Mouse (Mus musculus): ENCODE data around the gene Nqo1.

Gene Nqo1

DNA sequence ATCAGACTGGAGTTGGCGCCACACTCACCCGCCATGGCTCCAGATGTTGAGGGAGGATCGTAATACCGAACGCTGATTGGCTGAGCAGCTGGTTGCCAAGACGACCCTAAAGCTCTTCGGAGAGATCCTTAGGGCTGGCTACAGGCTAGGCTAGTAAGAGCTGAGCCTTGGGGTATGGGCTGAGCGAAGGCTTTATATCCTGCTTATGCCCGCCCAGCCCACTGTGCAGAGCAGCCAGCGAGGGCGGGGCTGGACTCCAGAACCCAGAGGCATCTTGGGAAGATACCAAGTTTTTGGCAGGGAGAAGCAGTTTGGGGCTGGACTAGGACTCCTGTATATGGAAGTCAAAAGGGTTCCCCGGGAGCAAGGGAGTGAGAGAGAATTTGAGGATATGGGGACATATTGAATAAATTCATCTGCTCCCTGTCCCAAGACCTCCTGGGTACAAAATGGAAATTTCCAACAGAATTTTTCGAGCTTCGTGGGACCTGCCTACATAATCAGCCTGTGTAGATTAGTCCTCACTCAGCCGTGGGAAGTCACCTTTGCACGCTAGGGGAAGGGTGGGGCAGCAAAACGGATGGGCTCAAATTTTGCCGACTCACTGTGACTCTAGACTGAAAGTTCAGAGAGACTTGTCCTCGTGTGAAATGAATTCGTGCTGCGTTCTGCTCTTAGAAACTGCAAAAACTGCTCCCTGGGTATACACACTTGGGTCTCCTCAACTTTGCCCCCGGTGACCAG lies at the start of gene Nqo1:
Nqo1 (minus strand) TSS at position 169 of the 744 bp plus-strand sequence.
- peak; percentile 73 for DNase-seq

DNA sequence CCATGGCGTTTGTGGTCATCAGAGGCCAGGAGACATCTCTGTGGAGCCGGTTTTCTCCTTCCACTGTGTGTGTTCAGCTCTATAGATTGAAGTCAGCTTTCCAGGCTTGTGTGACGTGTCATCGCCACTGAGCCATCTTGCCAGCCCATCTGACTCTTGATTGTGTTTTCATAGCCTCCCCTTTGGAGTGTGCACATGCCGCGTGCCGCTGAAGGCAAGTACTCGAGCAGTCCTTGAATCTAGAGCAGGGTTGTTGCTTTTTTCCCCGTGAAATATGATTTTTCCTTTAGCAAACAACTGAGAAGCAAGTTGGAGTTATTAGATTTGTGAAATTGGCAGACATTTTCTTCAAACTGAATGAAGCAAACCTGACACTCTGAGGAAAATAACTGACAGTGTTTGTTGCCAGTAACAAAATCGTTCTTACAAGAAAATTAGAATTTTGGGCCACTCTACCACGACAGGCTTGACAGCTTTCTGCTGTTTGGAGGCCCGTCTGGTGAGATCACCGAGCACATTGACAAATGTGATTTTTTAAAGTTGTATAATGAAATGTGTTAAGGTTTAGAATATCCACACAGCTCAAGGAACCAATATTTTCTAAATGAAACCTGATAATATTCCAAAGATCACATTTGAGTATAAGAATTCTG lies 48.5 kb upstream of the Nqo1 start:
- DNase-seq = no peak

DNA sequence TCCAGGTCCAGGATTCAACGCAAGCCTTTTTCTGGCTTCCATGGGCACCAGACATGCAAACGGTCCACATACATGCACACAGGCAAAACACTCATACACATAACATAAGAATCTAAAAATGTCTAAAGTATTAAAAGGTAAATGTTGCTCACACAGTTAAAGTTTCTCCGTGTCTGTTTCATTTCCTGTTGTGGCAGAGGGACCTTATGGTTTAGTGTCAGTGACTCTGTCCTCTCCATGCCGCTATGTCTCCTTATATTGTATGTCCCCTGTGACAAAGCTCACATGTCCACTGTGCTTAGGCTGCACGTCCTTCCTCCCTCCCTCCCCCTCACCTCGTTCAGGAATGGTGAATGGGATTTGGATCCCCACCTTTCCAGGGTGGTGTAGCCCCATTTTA lies 46.6 kb upstream of the Nqo1 start:
- no peak for DNase-seq

DNA sequence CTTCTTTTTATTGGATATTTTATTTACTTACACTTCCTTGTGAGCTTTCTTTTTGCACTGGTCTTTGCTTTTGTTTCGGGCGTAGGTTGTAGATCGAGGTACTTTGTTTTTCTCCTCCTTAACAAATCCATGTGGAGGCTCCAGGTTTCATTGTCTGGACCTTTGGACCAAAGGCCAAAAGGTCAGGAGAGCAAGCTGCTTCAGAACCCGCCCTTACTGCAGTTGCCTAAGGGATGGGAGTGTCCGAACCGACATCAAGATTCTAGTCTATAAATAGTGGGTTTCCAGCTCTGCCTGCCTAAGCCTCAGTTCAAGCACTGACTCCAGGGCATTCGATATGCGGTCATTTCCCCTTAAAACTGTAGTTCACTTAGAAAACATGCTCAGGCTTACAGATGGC lies 46.1 kb upstream of the Nqo1 start:
- no peak for DNase-seq

DNA sequence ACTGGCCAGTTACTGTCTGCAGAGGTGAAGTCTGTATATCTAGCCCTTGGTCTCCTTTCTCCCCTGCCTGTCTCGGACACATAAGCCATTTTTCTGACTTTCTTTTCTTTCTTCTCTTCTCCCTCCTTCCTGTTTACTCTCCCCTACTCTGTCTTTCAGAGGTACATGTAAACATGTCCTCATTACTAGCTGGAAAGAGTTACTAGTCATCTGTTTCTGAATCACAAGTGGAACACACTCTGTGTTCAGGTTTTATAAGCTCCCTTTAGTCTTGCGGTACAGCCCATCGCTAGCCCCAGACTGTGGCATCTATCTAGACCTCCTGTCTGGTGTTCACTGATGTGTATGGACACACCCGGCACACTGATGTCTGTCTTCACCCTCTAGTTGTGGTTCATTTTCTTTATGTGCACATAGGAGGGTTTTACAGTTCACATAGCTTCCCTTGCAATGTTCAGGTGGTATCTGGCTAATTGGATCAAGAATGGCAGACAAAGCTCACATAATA lies 45.4 kb upstream of the Nqo1 start:
- no peak for DNase-seq

DNA sequence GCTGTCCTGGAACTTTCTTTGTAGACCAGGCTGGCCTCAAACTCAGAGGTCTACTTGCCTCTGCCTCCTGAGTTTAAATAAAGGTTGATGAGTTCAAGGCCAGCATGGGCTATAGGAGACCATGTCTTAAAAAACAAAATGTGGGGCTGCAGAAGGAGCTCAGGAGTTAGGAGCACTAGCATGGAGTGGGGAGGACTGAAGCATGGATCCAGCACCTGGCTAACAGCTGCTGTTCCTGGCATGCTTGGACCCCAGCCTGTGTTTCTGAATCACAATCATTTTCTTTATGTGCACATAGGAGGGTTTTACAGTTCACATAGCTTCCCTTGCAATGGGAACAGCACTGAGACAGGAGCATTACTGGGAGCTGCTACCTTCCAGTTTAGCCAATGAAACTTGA lies 44.7 kb upstream of the Nqo1 start:
- DNase-seq = no peak

DNA sequence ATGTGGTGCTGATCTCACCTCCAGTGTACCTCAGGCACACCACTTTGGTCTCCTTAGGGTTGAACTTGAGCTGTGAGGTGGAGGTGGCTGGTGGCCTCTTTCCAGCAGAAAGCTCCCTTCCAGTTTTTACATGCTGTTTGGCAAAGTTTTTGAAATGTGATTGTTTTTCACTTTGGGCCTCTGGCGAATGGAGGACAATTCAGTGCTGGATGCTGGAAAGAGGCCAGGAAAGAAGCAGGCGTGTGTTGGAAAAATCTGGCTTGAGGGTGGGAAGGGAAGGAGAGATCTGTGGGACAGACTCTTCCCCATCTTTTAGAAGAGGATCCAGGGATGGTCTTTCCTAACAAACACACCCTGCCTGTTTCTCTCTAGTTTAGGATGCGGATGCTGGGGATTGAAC lies 41.6 kb upstream of the Nqo1 start:
- peak; percentile 28 for DNase-seq

DNA sequence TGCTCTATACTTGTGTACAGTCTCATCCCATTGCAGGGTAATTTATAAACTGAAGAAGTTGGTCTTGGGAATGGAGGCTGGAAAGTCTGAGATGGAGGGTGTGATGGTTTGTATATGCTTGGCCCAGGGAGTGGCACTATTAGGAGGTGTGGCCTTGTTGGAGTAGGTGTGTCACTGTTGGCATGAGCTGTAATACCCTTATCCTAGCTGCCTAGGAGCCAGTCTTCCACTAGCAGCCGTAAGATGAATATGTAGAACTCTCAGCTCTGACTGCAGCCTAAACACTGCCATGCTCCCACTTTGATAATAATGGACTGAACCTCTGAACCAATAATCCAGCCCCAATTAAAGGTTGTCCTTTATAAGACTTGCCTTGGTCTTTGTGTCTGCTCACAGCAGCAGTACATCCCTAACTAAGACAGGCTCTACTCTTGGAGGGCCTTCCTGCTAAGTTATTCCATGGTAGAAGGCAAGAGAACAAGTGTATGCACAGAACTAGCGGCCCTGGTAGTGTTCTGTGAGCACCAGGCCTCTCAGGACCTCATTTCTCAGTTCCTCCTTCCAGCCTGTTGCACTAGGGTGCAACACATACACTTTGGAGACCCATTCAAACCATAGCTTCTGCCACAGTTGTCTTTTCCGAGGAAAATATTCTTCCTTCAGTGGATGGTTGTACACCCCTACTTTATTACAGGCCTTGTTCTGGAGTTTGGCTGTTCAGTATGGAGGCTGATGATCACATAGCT lies 37.0 kb upstream of the Nqo1 start:
- DNase-seq = no peak

DNA sequence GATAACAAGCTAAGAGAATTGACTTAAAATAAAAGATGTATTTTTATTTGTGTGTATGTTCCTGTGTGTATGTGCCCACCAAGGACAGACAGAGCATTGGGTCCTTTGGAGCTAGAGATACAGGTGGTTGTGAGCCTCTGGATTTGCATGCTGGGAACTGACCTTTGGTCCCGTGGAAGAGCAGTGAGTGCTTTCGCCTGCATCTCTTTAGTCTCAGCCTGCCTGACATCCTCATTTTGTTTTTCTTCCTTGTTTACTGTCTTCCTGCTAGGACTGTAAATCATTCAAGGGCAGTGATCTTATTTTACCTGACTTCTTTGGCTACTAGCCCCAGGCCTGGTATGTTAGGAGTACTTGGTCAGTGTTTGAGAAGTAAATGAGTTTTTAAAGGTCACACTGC lies 34.7 kb upstream of the Nqo1 start:
- no peak for DNase-seq

DNA sequence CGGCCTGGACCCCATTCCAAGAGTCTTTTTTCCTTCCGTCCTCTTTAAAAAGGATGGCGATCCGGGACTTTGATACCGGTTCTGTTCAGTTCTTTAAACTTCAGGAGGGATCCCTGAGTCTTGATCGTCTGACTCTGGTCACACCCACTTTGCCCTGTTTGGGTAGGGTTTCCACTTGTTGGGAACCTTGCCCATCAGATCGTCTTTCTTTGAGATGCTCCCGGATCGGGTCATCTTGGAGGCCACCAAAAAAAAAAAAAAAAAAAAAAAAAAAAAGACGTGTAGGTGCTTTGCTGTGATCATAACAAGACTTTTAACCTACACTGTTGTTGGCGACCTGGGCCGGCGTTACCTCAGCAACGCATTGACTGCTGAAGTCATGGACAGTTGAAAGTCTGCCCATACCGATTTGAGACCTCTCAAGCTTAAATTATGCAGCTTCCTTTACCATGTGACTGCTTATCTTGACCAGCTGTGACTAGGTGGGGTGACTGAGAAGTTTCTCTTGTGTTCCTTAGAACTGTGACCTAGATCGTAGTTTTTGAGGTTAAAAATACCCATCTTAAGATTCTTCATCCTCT lies 33.9 kb upstream of the Nqo1 start:
- peak; percentile 22 for DNase-seq

DNA sequence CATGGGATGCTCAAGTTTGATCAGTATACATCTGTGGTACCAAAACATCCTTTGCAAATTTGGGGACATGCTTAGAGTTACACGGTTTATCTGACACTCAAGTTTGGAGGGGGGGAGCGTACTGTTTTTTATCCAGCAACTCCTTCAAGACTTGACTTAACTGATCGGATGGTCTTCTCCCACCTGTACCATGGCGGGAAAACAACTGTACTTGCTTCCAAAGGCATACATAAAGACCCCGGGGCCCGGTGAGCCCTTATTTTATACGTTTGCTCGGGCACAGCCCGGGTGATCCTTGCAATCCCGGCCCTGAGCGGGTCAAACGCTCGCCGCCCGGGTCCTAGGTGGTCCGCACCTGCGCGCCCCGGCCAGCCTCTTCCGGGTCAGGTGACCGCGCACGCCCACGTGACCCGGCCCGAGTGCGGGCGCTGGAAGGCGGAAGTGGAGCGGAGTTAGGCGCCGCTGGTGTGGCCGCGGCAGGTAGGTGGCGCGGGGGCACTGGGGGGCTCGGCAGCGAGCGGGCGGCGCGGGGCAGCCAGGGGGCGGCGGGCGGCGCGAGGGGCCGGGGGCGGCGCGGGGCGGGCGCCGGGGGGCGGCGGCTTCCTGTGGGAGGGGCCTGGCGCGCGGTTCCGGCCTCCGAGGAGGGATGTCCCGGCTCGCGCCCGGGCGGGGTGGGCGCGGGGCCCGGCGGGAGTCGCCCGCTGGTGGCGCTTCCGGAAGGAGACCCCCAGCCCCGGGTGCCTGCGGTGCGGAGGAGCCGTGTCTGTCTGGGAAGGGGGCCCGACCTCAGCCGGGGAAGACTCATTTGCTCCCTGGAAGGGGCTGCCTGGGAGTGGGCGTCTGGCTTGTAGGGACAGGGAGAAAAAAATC lies 33.2 kb upstream of the Nqo1 start, which contains the start of gene Wwp2:
Wwp2 (plus strand) TSS at position 404 of the 870 bp plus-strand sequence.
- DNase-seq = peak; percentile 79

DNA sequence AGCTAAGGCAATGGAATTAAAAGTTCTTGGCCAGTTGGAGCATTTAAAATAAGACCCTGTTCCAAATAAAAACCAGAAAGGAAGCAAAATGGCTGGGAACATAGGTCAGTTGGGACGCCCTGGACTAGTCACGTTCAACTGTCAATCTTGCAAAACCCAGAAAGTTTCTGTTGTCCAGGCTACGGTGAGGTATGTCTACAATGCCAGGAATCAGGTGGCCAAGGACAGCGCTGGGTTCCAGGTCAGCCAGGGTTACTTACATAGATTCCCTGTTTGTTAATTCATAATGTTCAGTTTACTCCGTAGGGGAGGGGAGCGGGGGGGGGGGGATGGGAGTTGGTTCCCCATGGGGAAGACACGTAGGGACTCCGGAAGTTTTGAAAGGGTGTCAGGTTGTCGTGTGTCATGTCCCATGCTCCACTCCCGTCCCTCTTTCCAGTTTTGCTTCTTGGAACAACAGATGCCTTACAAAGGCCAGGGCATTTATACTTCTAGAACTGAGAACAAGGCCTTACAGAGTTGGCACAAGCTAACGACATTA lies 32.5 kb upstream of the Nqo1 start:
- DNase-seq = no peak

DNA sequence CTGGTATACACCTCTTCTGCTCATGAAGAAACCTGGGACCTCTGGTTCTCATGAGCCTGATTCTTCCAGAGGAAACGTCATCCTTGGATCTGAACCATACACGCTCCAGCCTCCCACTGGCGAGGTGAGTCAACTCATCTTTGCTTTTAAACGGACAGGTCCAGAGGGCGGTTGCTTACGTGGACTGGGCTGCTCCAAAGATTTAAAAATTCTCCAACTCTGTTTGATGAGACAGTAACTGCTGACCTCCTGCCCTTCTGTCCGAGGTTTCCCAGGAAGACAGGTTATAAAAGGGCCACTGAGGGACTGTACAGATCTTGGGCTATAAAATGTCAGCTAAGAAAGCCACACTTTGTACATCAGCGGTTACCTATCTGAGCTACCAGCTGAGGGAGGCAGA lies 27.8 kb upstream of the Nqo1 start:
- DNase-seq = no peak

DNA sequence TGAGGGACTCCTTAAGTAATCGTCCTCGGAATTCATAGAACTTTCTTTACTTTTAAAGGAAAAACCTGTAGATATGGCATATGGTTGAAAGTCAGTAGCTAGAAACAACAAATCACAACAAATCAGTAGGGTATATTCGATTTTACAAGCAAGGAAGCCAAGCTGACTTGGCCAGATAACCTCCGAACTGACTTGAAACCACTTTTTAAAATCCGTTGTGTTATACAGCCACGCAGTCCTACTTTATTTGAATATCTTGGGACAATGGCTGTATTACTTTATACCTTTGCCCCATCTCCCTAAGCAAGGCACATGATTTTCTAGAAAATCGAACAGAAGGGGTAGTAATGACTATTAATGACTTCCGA lies 22.2 kb upstream of the Nqo1 start:
- no peak for DNase-seq

DNA sequence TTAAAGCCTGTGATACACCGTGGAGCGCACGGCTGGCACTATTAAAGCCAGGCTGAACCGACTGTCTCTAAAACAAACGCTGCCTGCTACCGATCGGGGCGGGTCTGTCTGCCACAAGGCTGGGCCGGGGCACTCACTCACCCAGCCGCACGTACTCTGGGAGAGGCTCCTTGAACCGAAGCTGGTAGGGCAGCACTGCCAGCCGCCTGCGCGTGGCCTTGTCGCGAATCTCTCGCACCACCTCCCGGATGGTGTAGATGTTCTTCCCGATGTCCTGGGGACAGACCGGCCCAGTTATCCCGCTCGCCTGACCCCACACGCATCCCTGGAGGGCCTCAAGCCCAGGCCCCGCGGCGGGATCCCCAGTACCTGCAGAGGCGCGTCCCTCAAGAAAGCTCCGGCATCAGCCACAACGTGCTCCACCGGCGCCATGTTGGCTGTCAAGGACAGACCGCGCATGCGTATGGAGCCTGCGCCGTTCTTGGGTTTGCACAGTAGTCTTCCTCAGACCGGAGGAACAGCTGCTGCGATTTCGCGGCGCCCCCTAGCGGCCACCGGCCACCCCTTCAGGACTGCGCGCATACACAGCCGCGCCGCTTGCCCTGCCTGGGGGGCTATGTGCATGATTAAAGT lies 21.7 kb upstream of the Nqo1 start, which contains the start of gene Nob1:
Nob1 (minus strand) TSS at position 455 of the 633 bp plus-strand sequence.
- DNase-seq = peak; percentile 98

DNA sequence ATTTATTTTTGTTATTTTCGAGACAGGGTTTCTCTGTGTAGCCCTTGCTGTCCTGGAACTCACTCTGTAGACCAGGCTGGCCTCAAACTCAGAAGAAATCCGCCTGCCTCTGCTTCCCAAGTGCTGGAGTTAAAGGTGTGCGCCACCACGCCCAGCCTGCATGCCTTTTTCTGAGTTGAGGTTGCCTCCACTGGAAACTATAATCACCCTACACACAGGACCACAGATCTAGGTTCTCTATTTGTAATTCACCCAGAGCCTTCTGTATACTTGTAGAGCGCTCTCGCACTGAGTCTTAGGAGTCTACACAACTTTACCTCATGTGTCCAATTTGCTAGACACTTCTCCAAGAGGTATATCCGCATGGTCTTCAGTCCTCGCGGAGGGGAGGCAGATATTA lies 21.2 kb upstream of the Nqo1 start:
- no peak for DNase-seq

DNA sequence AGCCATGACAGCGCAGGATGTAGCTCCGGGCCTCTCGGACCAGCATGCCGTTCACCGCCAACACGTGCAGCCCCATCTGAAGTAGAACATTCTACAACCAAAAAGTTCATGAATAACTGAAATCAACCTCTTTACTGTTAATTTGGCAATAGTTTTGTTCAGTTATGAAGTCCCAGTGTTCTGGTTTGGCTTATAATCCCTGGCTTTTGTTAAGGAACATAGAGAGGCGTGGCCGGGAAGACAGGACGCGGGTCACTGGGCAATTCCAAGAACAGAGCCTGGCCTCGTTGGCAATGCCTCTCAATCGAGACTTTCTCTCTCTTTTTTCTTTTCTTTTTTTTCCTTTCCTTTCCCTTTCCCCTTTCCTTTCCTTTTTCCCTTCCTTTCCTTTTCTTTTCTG lies 14.0 kb upstream of the Nqo1 start:
- no peak for DNase-seq

DNA sequence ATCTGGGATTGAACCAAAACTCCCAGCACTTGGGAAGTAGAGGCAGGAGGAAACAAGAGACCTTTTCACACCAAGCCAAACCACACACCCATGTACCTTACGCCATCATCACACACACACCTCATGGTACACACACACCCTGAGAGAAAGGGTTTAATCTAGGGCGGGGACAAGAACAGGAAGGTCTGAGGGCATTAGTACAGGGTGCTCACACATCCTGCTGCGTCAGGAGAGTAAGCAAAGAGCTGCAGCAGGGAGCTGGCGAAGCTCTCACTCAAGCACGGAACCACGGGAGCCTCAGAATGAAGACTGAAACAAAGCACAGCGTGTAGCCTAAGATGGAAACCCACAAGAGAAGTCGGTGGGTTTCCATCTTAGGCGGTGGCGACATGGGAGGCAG lies 10.9 kb upstream of the Nqo1 start:
- no peak for DNase-seq

DNA sequence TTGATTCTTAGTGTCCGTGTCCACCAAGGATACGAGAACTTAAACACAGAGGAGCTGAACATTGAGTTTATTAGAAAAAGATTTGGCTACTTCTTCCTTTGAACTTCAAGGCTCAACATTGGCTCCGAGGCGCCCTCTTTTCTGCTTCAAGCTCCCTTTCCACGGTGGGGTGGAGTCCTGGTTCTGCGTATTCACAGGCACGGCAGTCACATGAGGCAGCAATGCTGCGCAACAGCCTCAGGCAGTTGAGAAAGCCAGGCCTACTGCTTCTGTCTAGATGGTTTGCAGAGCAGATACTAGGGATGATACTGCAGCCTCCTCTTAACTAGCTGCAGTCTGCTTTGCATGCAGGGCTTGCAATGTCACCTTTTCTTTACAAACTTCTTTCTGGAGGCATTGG lies 9.5 kb upstream of the Nqo1 start:
- DNase-seq = no peak

DNA sequence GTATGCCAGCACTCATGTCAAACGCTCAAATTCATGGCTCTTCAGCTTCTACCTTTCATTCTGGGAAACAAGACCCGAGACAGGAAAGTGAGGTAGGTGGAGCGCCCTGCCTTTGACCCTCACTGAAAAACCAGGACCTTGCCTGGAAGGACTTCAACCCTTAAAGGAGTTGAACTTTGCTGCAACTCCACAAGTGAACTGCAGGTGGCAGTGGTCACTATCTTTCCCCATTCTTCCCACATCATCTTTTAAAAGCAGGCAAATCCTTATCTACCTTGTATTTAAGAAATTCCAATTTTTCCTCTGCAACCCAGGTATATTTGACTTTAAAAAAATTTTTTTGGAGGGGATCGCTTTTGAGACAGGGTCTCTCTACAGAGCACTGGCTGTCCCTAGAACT lies 8.4 kb upstream of the Nqo1 start:
- DNase-seq = peak; percentile 19

DNA sequence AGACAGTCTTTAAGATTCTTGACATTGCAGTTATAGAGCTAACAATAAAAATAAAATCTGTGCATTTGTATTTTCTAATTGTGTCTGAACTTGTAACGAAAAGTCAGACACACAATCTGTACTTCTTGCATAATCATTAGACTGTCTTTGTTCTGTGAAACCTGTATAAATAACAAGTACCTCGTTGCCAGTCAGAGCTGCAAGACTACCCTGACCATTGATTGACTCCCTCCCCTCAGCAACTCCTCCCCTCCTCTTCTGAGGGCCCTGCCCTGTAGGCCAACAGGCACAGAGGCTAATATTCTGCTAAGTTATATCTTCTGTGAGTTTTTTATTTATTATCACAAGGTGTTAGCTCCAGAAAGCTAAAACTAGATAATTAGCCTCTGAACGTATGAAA lies 2.9 kb upstream of the Nqo1 start:
- no peak for DNase-seq

DNA sequence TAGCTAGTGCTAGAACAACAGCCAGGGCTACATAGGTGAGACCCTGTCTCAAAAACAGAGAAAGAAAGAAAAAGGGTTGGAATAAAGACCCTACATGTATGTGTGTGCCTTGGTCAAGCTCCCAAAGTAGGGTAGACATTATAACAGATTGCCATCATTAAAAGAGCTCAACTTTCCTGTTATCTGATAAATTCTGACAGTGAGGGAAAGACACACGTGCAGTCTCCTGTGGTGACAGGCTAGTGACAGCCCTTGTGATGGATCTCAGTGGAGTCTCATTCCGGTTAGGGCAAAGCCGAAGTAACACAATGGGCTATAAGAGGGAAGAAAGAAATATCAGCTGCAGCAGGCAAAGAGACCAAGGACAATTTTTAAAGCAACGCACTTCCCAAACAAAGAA lies 1.1 kb upstream of the Nqo1 start:
- no peak for DNase-seq

Data from lung, postnatal 14 days (tissue).